Mouse (Mus musculus): ENCODE measurements around the gene Ptpra. TPM values are rescaled to one million over a fixed set of nuclear protein-coding genes. Genes with fewer than 3 reads are reported as not detected.

The Ptpra gene
- polyA plus RNA-seq, 1 experiment, result not detected

DNA sequence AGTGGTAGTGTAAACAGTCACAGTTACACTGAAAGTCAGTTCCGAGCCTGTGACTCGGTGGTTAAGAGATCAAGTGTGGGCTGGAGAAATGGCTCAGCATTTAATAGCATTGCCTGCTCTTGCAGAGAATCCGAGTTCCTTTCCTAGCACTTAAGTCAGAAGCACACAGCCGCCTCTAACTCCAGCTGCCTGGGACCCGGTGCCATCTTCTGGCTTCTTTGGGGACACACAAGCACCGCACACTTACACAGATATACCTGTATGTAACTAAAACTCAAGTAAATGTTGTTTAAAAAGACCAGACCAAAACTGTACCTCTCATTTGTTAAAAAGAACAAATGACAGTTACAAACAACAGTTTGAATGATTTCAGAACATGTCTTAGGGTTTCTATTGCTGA is 78.4 kb downstream of the Ptpra start:
- WGBS, result 54% methylated on average over 6 of the region's 6 CpGs
- H3K27ac ChIP-seq (ENCODE audit: insufficient read depth, low read depth, low read length), result no peak overlapping the region
- no peak for TF ChIP-seq CTCF (IDR thresholded peaks at IDR 0.05; ENCODE audit: insufficient read depth, low read depth, low read length)
- no peak for TF ChIP-seq POLR2A (IDR thresholded peaks at IDR 0.05; ENCODE audit: insufficient read depth, low read depth, low read length)

DNA sequence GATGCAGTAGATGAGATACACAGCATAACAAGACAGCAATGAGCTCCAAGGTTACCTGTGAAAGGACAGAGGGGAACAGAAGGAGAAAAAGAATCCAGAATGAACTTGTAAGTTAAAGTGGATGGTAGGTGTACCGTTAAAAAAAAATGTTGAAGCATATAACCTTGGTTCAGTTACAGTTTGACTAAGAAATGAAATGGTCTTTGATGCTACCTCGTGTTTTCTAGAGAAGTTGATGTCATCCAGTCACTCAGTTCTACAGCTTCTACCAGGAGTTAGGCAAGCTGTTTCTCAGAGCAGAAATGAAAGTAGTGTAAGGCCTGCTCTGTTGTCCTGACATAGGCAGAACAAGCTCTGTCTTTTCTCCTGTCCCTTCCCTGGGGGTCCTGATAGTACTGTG is 79.2 kb downstream of the Ptpra start:
- no peaks in the 10 kb centered on the region for H3K4me1 ChIP-seq (ENCODE audit: control insufficient read depth, insufficient read depth, low read length)
- no peak for TF ChIP-seq CTCF (IDR thresholded peaks at IDR 0.05; ENCODE audit: insufficient read depth, low read depth, low read length)
- TF ChIP-seq POLR2A (IDR thresholded peaks at IDR 0.05; ENCODE audit: insufficient read depth, low read depth, low read length), result no peak
- no peak overlapping the region for H3K4me3 ChIP-seq (ENCODE audit: insufficient read depth, low read depth, low read length)
- H3K27ac ChIP-seq (ENCODE audit: insufficient read depth, low read depth, low read length), result no peak overlapping the region
- 87% methylated on average over 2 of the region's 2 CpGs for WGBS

More for the DNA sequence above, 78.4 kb downstream of the Ptpra start:
- Histone ChIP-seq H3K4me1 (ENCODE audit: control insufficient read depth, insufficient read depth, low read length) (no peaks in the 10 kb centered on the region), H3K4me3 (ENCODE audit: insufficient read depth, low read depth, low read length) (no peak overlapping the region)

DNA sequence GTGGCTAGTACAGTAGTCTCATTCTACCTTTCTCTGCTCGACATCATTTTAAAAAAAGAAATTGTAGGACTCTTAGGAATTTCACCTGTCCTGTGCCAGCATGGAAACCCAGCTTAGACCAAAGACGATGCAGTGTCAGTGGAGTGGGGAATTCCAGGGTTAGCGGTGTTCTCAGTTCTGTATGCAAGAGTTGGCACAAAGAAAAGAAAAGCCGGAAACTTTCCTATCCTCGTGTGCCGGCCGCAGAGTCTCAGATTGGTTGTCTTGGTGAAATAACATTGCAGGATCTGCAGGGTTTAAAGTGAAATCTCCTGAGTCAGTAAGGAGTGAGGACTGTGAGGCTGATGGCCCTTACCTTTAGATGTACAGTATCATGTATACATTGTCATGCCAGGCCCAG is 79.8 kb downstream of the Ptpra start:
- Histone ChIP-seq H3K4me3 (ENCODE audit: insufficient read depth, low read depth, low read length) (no peak overlapping the region), H3K27ac (ENCODE audit: insufficient read depth, low read depth, low read length) (no peak overlapping the region), H3K4me1 (ENCODE audit: control insufficient read depth, insufficient read depth, low read length) (no peaks in the 10 kb centered on the region)
- TF ChIP-seq POLR2A (IDR thresholded peaks at IDR 0.05; ENCODE audit: insufficient read depth, low read depth, low read length), result no peak
- 73% methylated on average over 7 of the region's 7 CpGs for WGBS

DNA sequence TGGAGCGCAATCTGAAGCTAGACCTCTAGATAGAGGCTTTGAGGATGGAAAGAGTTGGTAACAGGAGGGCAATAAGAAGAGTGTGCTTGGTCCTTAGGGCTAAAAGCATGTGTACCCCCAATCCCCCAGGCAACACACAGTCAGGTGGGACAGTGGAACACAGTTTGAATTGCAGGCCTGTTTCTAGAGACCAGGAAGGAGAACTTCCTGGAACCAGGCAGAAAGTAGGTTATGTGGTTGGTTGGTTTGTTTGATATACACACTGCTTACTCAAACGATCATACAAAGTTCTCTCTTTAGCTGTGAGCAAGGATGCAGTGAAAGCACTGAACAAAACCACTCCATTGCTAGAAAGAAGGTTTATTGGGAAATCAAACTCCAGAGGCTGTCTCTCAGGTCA is 82.1 kb downstream of the Ptpra start:
- H3K4me3 ChIP-seq (ENCODE audit: insufficient read depth, low read depth, low read length), result no peak overlapping the region
- WGBS, result 88% methylated on average over 2 of the region's 2 CpGs
- TF ChIP-seq CTCF (IDR thresholded peaks at IDR 0.05; ENCODE audit: insufficient read depth, low read depth, low read length), result no peak
- no peak for TF ChIP-seq POLR2A (IDR thresholded peaks at IDR 0.05; ENCODE audit: insufficient read depth, low read depth, low read length)
- H3K4me1 ChIP-seq (ENCODE audit: control insufficient read depth, insufficient read depth, low read length), result no peaks in the 10 kb centered on the region
- no peak overlapping the region for H3K27ac ChIP-seq (ENCODE audit: insufficient read depth, low read depth, low read length)

DNA sequence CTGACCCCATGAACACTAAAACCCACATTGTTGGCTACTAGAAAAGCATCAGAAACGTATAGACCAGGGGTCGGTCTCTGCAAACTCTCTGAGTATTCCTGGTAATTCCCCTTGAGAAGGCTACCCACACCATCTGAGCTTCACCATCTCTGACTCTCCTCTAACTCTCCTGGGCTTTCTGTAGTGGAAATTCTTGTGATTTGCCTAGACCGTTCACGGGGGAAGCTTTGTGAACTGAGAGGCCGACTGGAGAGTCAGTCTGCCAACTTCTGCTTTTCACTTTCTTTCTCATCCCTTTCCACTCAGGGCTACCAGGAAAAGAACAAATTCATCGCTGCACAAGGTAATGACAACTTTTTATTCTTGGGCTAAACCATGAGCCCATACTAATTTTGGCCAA is 84.9 kb downstream of the Ptpra start:
- TF ChIP-seq POLR2A (IDR thresholded peaks at IDR 0.05; ENCODE audit: insufficient read depth, low read depth, low read length) (no peak), CTCF (IDR thresholded peaks at IDR 0.05; ENCODE audit: insufficient read depth, low read depth, low read length) (no peak)
- no peaks in the 10 kb centered on the region for H3K4me1 ChIP-seq (ENCODE audit: control insufficient read depth, insufficient read depth, low read length)
- H3K4me3 ChIP-seq (ENCODE audit: insufficient read depth, low read depth, low read length), result no peak overlapping the region
- whole genome bisulfite sequencing, result 82% methylated on average over 6 of the region's 6 CpGs
- H3K27ac ChIP-seq (ENCODE audit: insufficient read depth, low read depth, low read length), result no peak overlapping the region

DNA sequence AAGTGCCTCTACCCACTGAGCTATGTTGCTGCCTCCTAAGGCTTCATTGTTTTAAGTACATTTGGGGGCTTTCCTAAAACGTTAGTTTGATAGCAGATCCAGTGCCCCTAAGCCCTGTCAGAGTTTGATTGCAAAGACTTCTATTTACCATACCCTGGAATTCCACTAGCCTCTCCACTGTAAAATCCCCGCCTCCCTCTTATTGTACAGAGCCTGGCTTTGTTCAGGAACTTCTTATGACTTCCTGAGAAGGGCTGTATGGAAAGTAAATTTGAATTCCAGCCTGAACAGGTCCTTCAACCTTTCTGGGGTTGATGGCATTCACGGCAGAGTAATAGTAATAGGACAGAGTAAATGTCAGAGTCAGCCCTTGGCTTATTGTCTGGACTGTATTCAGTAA is 86.8 kb downstream of the Ptpra start:
- H3K4me1 ChIP-seq (ENCODE audit: control insufficient read depth, insufficient read depth, low read length), result no peaks in the 10 kb centered on the region
- no peak for TF ChIP-seq POLR2A (IDR thresholded peaks at IDR 0.05; ENCODE audit: insufficient read depth, low read depth, low read length)
- no peak for TF ChIP-seq CTCF (IDR thresholded peaks at IDR 0.05; ENCODE audit: insufficient read depth, low read depth, low read length)
- no peak overlapping the region for H3K4me3 ChIP-seq (ENCODE audit: insufficient read depth, low read depth, low read length)
- 65% methylated on average over 3 of the region's 3 CpGs for WGBS
- H3K27ac ChIP-seq (ENCODE audit: insufficient read depth, low read depth, low read length), result no peak overlapping the region

DNA sequence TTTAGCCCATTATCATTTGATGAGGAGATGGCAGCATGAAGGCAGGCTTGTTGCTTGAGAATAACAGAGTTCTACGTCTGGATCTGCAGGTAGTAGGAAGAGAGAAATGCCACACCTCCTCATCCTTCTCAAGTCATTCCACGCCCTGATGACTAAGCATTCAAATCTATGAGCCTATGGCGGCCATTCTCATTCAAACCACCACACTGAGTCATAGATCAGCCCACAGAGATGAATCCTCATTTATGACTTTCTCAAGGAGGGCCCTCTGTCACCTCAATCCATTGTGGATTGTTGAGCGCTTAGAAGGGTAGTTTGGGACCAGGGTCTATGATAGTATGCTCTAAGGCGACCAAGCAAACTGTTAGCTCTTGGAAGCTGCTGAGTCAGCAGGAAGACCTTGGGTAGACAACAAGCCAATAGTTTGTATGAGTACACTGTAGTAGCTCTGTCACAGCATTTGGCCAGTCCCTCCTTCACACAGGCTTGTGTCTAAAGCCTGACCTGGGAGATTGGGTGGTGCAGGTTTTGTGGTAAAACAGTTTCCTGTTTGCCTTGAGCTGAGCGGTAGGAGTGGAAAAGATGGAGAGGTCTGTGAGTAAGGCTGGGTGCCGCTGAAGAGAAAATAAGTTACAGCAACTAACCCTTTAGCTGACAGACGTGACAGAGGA is 88.9 kb downstream of the Ptpra start:
- H3K4me3 ChIP-seq (ENCODE audit: insufficient read depth, low read depth, low read length), result no peak overlapping the region
- 87% methylated on average over 8 of the region's 8 CpGs for WGBS
- H3K4me1 ChIP-seq (ENCODE audit: control insufficient read depth, insufficient read depth, low read length), result no peaks in the 10 kb centered on the region
- no peak for TF ChIP-seq CTCF (IDR thresholded peaks at IDR 0.05; ENCODE audit: insufficient read depth, low read depth, low read length)
- no peak for TF ChIP-seq POLR2A (IDR thresholded peaks at IDR 0.05; ENCODE audit: insufficient read depth, low read depth, low read length)
- no peak overlapping the region for H3K27ac ChIP-seq (ENCODE audit: insufficient read depth, low read depth, low read length)

DNA sequence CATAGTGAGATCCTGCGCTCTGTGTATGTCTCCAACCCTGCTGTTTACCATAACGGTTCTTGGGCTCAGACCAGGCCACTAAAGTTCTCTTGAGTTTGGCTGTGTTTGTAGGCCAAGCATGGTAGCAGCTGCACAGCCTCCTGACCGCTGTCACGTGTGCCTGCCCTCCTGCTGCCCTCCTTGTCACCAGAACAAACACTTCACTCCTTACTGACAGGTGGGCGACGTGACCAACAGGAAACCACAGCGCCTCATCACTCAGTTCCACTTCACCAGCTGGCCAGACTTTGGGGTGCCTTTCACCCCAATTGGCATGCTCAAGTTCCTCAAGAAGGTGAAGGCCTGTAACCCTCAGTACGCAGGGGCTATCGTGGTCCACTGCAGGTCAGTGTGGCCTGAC is 90.2 kb downstream of the Ptpra start:
- no peak overlapping the region for H3K27ac ChIP-seq (ENCODE audit: insufficient read depth, low read depth, low read length)
- TF ChIP-seq CTCF (IDR thresholded peaks at IDR 0.05; ENCODE audit: insufficient read depth, low read depth, low read length), result no peak
- no peak for TF ChIP-seq POLR2A (IDR thresholded peaks at IDR 0.05; ENCODE audit: insufficient read depth, low read depth, low read length)
- no peak overlapping the region for H3K4me3 ChIP-seq (ENCODE audit: insufficient read depth, low read depth, low read length)
- H3K4me1 ChIP-seq (ENCODE audit: control insufficient read depth, insufficient read depth, low read length), result no peaks in the 10 kb centered on the region
- 92% methylated on average over 9 of the region's 9 CpGs for WGBS

DNA sequence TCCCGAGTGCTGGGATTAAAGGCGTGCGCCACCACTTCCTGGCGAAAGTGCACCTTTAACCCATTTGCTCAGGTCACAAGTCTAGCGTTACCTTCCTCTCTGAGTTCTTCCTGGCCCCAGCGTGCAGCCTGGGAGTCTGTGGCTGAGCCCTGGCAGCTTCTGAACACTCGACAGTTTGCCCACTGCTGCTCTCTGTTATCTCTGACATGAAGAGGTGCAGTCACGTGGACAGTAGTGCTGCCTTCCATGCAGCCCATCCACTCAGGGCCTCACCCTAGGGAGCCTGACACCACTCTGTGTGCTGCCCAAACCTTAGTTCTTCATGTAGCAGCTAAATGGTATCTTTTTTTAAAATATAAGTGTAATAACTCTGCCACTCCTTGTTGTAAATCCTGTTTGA is 96.9 kb downstream of the Ptpra start:
- Histone ChIP-seq H3K4me3 (ENCODE audit: insufficient read depth, low read depth, low read length) (no peak overlapping the region), H3K27ac (ENCODE audit: insufficient read depth, low read depth, low read length) (no peak overlapping the region), H3K4me1 (ENCODE audit: control insufficient read depth, insufficient read depth, low read length) (no peaks in the 10 kb centered on the region)
- WGBS, result 92% methylated on average over 8 of the region's 8 CpGs
- no peak for TF ChIP-seq CTCF (IDR thresholded peaks at IDR 0.05; ENCODE audit: insufficient read depth, low read depth, low read length)

DNA sequence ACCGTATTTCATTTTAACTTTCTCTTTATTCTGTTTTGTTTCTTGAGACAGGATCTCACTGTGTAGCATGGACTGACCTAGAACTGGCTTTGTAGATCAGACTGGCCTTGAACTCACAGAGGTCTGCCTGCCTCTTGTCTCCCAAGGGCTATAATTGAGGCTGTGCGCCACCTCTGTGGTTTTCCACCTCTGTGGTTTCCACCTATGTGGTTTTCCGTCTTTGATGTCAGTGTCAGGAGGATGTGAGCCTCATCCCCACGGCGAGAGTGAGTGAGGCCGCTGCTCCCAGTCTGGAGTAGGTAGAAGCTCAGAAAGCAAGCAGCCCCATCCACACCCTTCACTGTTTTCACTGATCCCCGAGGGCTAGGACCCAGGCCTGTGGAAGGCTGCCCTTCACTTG is 104.8 kb downstream of the Ptpra start:
- Histone ChIP-seq H3K27ac (ENCODE audit: insufficient read depth, low read depth, low read length) (no peak overlapping the region), H3K4me1 (ENCODE audit: control insufficient read depth, insufficient read depth, low read length) (no peaks in the 10 kb centered on the region), H3K4me3 (ENCODE audit: insufficient read depth, low read depth, low read length) (no peak overlapping the region)
- TF ChIP-seq POLR2A (IDR thresholded peaks at IDR 0.05; ENCODE audit: insufficient read depth, low read depth, low read length) (no peak), CTCF (IDR thresholded peaks at IDR 0.05; ENCODE audit: insufficient read depth, low read depth, low read length) (no peak)
- 91% methylated on average over 7 of the region's 7 CpGs for WGBS
